Mouse (Mus musculus) brain, embryonic 14.5 days (tissue): Measurements from ENCODE around the gene Gm30083.

Experiments
- CTCF ChIP-seq: fragments of 200-500 bp; IDR thresholded peaks from 2 replicates; pipeline ENCODE4 v1.5.1; 2012; ENCODE audit warnings: inconsistent platforms, mild to moderate bottlenecking, moderate library complexity, borderline replicate concordance; ENCODE audit not compliant: insufficient read depth, insufficient read length; ENCODE audit errors: extremely low read depth
- POLR2A ChIP-seq: fragments of 200-500 bp; IDR thresholded peaks from 2 replicates; pipeline ENCODE4 v1.6.1; 2012; ENCODE audit warnings: mild to moderate bottlenecking, inconsistent platforms, borderline replicate concordance; ENCODE audit not compliant: poor library complexity, insufficient read depth, insufficient read length, severe bottlenecking; ENCODE audit errors: extremely low read depth

- TF ChIP-seq CTCF (peak; percentile 85), POLR2A (no peak)
These were observed 75.9 kb downstream of the Gm30083 start for GRCm38 (mm10) chr14:33939117-33939516.
